Mouse (Mus musculus) kidney, postnatal 36 days (tissue): Measurements from ENCODE around the gene Iqce.
A peak's percentile ranks its signal among the peaks of the same experiment; 100 is the strongest.
"Not testable (repeated sequence)": the region's sequence is repeated elsewhere in the genome, so short reads cannot be mapped to it uniquely, and the experiment has no call there.

Experiments used
- DNase-seq, 2 experiments: peaks; one replicate each; pipeline ENCODE4 v3.0.0; 2021 to 2022; ENCODE audit warnings: mixed read lengths in 2 of 2

The Iqce gene

DNA sequence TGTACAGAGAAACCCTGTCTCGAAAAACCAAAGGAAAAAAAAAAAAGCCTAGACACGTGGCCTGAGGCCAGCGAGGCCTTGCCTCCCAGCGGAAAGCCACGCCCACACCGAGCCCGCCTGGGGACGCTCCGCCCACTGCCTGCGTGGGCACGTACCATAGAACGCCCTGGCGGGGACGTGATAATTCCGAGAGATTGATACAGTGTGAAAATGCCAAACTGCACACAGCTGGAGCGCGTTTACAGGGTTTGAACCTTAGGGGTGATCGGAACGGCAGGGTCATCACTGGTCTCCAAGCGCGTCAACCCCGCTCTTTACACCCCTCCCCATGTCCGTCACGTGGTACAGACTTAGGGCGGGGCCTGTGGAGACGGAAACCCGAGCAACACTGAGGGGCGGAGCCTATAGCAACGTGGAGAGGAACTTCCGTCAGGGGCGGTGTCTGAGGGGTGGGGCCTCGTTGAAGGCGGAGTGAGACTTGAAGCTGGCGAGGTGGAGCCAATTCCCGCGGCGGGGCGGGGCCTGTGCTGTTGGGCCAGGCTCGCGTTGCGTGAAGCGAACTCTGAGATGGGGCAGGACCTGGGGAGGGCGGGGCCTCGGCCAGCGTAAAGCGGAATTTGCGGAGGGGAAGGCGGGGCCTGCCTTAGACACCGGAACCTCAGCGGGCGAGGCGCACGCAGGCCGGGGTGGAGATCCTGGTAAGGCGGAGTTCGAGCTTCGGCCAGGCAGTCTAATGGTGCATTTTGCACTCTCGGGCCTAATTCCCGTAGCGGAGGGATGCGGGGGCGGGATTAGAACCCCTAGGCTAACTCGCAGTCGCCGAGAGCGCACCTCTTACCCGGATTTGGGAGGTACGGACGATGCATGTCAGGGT, 2.4 kb upstream of the Iqce start, which contains the start of gene Brat1:
Gene Brat1 (plus strand): TSS at position 634 of the 874 bp plus-strand sequence.
- DNase-seq = peak; percentile 100

- DNase-seq = peak in 1 of 2 experiments; percentile 8
Measured at GRCm38 (mm10) chr5:140703480-140704377, 1.6 kb upstream of the Iqce start.

DNA sequence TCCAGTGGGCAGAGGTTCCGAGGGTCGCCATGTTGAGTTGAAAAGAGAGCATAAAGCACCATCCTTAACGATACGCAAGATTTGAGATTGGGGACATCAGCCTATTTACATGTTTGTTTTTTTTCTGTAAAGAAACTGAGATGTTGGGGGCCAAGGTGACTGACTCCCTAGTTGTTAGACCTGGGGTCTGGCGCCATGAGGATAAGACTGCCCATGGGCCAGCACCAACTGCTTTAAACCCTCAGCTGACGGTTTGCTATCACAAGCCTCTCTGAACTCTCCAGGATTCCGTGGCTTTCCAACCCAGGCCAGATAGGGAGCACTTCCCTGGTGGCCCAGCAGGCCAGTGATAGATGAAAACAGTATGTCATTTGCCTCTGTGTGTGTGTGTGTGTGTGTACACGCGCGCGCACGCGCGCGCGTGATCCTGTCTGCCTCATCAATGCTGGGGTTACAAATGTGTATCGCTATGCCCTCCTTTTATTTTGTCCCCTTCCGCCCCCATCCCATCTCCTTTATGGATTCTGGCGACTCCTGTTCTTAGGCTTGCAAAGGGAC, 519 bp upstream of the Iqce start:
- peak in 1 of 2 experiments; percentile 5 for DNase-seq

- DNase-seq = peak in 1 of 2 experiments; percentile 29
Measured at GRCm38 (mm10) chr5:140701661-140702060, 517 bp downstream of the Iqce start.

DNA sequence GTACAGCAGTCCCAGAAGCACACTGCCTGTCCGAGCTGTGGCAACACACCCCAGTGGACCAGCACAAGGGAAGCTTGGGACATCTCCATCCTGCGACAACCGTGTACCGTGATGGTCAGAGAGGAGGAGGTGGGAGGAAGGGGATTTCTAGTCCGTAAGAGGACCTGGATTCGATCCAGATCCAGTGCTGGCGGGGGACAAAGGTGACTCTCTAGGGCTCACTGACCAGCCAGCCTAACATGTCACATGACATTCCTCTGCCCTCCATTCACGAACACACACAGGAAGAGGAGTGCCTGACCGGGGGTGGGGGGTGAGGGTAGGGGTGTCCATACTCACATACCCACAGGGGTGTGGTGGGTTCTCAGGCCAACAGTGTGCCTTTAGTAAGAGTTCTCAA, 2.4 kb downstream of the Iqce start:
- peak; percentile 65 to 77 for DNase-seq

- no peak for DNase-seq
Measured at GRCm38 (mm10) chr5:140695987-140696386, 6.2 kb downstream of the Iqce start.

- no peak for DNase-seq
Measured at GRCm38 (mm10) chr5:140688434-140688833, 13.7 kb downstream of the Iqce start.

GRCm38 (mm10) chr5:140684343-140685148, 17.6 kb downstream of the Iqce start:
- DNase-seq = peak in 1 of 2 experiments; percentile 67

GRCm38 (mm10) chr5:140682113-140682512, 20.1 kb downstream of the Iqce start:
- DNase-seq = no peak

- no peak for DNase-seq
Measured at GRCm38 (mm10) chr5:140680950-140681349, 21.2 kb downstream of the Iqce start.

- DNase-seq = no peak
Measured at GRCm38 (mm10) chr5:140680051-140680450, 22.1 kb downstream of the Iqce start.

DNA sequence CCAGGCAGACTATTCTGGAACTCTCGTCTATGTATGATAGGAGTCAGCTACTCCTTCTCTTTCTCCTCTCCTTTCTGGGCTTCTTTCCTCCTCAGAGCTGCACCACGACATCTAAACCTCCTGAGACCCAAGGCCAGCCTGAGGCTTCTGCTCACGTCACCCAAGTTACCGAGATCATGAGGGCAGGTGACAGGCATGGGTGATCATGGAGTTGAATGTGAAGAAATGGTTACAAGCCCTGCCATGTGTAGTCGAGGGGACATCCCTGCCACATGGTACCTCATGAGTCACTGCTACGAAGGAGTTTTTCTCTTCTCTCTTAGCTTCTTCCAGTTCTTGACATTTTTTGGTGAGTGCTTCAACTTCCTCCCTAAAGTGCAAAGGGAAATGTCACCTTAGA, 25.0 kb downstream of the Iqce start:
- DNase-seq = no peak

GRCm38 (mm10) chr5:140675640-140676039, 26.5 kb downstream of the Iqce start:
- no peak for DNase-seq

DNA sequence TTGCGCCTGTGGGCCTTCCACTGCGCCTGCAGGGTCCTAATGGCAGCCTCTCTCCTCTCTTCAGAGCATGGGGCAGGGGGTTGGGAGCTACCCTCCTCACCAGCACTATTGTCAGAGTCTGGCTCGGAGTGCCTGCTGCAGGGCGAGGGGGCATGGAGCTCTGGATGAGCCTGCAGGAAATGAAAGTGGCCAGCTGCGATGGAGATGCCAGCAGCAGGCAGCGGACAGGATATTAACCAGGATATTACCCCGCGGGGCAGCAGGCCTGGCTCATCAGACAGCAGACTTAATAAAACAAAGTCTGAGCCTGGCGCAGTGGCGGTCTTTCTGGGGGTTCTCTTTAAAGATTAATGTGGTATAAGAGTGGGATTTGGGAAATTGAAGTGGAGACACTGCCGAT, 27.1 kb downstream of the Iqce start:
- DNase-seq = no peak

DNA sequence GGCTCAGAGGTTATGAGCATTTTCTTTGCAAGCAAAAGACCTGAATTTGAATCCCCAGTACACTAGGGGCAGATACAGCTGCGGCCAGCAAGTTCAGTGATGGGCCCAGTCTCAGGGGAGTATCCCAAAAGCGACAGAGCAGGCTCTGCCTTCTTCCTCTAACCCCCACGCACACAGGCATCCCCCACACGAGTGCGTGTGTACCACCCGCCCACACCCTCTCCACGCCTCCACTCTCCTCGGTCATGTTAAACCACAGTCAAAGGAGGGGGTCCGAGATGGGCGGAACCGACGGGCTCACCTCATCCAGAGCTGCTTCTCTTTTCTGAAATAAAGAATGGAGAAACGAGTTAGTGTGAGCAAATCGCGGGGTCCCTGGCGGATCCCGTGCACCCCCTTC, 28.1 kb downstream of the Iqce start:
- no peak for DNase-seq

- DNase-seq = not testable (repeated sequence)
Measured at GRCm38 (mm10) chr5:140672603-140673002, 29.6 kb downstream of the Iqce start.

GRCm38 (mm10) chr5:140672115-140672514, 30.1 kb downstream of the Iqce start:
- DNase-seq = no peak

GRCm38 (mm10) chr5:140663621-140664180, 38.5 kb downstream of the Iqce start:
- DNase-seq = peak; percentile 62 to 82

DNA sequence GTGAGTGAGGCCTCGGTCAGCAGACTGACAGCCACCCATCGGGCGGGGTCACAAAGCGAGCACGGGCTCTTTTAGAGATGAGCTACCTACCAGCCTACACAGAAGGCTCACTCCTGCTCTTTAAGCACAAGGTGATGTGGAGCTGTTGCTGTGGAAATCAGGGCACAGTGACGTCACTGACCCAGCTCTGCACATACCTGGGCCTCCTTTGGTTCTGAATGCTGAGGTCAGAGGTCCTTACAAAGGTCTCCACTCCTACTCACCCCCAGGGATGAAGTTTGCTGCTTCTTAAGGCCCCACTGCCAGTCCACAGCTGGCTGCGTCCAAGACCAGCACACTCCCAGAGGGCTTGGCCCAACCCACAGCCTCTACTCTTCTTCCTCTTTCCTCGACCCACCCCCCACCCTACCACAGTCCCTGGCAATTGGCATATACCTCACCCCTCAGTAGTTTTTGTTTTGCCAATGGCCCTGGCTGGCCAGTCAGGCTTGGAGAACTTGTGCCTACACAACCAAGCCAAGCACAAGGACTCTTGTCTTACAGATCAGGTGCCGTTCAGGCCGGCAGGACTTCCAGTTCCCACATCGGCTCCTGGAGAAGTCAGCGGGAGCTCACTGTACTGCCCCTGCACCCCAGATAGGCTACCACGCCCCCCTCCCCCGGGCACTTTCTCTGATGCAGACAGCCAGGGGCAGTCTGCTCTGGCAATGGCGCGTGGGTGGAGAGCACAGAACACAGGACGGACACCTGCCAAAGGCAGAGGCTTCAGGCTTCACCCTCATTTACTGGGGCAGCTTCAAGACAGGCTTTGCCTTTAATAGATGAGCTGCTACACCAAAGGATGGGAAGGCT, 39.2 kb downstream of the Iqce start:
- DNase-seq = no peak

- no peak for DNase-seq
Measured at GRCm38 (mm10) chr5:140661875-140662643, 40.1 kb downstream of the Iqce start.
